ENCODE assay signal across 18 mouse cellular contexts in the genomic region with DNA sequence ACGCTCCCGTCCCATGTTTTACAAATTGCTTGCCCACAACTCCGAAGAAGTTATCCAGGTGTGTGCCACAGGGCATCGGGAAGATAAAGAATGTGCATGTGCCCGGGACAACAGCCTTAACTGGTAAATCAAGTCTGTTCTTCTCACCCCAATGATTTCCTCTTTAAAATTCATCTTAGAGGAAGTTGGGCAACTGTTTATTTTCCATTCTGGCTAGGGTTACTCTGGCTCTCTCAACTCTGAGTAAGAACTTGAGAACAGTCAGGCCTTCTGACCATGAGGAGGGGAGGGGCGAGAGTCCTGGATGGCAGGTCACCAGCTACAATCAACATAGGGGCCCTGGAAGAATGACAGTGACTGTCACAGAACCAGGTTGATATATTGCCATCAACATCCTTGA. TPM values are rescaled to one million over a fixed set of nuclear protein-coding genes. Genes with fewer than 3 reads are reported as not detected.
DNase-seq lines count a peak whose midpoint lies in the region; ATAC-seq lines count a peak whose summit lies in the region.
"Had no signal": no experiment of that assay in that cellular context is flagged by ENCODE, and none has a peak within 500 bp of the region (broad histone marks: within the 10 kb centered on the region; RNA-seq: fewer than 3 reads in every experiment).

No protein-coding gene starts in this region.

- peak; percentile 75 for DNase-seq in heart, adult 11 months
- DNase-seq in heart, postnatal 14 days = no peak
- no peak for DNase-seq in urinary bladder, adult 18-20 months (ENCODE audit: low spot score in 2 of 2)
- DNase-seq in testis, postnatal 10 days (ENCODE audit: low spot score) = no peak
- no peak for DNase-seq in kidney, postnatal 4 days
- DNase-seq: adrenal gland, adult 2 months; adrenal gland, postnatal 14 days; B cell, adult 2 months; cerebellum, adult 11 months; cerebellum, adult 2 months; cerebellum, adult 9-11 months; cerebellum, postnatal 25 days; gastrocnemius, postnatal 25 days; heart, postnatal 36 days had no signal

- ATAC-seq in common myeloid progenitor, adult 5-6 weeks (replicated peaks; ENCODE audit: low read depth, poor library complexity, severe bottlenecking) = peak; percentile 72
- peak; percentile 43; a peak in 2 of 4 replicates for ATAC-seq in hematopoietic stem cell, adult 5-6 weeks (replicated peaks in 1 of 2; ENCODE audit: insufficient read depth in 1 of 2, low FRiP score in 2 of 2, low TSS enrichment in 1 of 2, low read depth in 1 of 2, poor library complexity in 2 of 2, severe bottlenecking in 2 of 2)
- ATAC-seq: forebrain, embryonic 15.5 days; intestine, embryonic 15.5 days had no signal

- intact Hi-C loops in heart, postnatal 14 days (cut with DNase I) = no loop called here

RNA-seq across cellular contexts. Expression of a gene that starts 45.4 kb away (rescaled TPM):
- total RNA-seq in heart, postnatal 14 days (2021) = 1 to 10 TPM in 1 of 2 experiments, under 1 TPM in 1; 0.73 to 1.8 TPM
- total RNA-seq in common myeloid progenitor, adult 5-6 weeks (2017) = 8.1 and 14.9 TPM in 2 replicates
- total RNA-seq in hematopoietic stem cell, adult 5-6 weeks (2017) = 8.5 and 8.8 TPM in 2 replicates

RNA-seq across cellular contexts. Expression of a gene that starts 58.9 kb away (rescaled TPM):
- 10 to 100 TPM; 18.7 to 19.5 TPM for total RNA-seq in heart, postnatal 14 days (2021)
- total RNA-seq in common myeloid progenitor, adult 5-6 weeks (2017) = 15.6 and 21.6 TPM in 2 replicates
- total RNA-seq in hematopoietic stem cell, adult 5-6 weeks (2017) = 17.7 and 21.4 TPM in 2 replicates
